Comparison of ENCODE assay signal across 16 mouse cellular contexts in the genomic region with DNA sequence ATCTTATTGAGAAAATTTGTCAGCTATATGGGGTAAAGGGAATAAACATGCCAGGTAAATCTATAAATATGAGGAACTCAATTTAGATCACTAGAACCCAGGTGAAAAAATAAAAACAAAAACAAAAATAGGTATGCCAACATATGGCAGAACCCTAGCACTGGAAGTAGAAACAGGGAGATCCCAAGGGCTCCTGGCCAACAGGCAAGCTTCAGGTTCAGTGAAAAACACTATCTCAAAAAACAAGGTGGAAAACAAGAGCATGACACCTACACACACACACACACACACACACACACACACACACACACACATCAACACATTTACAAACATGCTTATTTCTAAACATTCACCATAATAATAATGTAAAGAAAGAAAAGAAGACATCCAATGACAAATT.
"Had no signal": no experiment of that assay in that cellular context is flagged by ENCODE, and none has a peak within 500 bp of the region (broad histone marks: within the 10 kb centered on the region; RNA-seq: fewer than 3 reads in every experiment).

No protein-coding gene starts in this region.

- H3K27me3 ChIP-seq: neural tube, embryonic 13.5 days; neural tube, embryonic 15.5 days; stomach, embryonic 15.5 days had no signal

- H3K4me1 ChIP-seq: neural tube, embryonic 13.5 days; neural tube, embryonic 15.5 days; stomach, embryonic 15.5 days had no signal

- DNase-seq: retina, postnatal 1 day; right cerebral cortex, adult 18-20 months; right cerebral cortex, postnatal 14 days; right cerebral cortex, postnatal 25 days; right cerebral cortex, postnatal 4 days; spleen, adult 18-20 months; thymus, adult 18-20 months; thymus, adult 2 months; thymus, postnatal 14 days; thymus, postnatal 25 days; thymus, postnatal 36 days; thymus, postnatal 4 days had no signal

- H3K27ac ChIP-seq: neural tube, embryonic 13.5 days; neural tube, embryonic 15.5 days; stomach, embryonic 15.5 days; stomach, postnatal 0 days had no signal

- H3K4me3 ChIP-seq: neural tube, embryonic 13.5 days; neural tube, embryonic 15.5 days; stomach, embryonic 15.5 days had no signal
